Mouse (Mus musculus) spleen, adult 2 months (tissue): ENCODE measurements around the gene Cecr2. TPM values are rescaled to one million over a fixed set of nuclear protein-coding genes. Genes with fewer than 3 reads are reported as not detected.

ENCODE experiments used
- DNase-seq, 2 experiments: peaks; one replicate each; pipeline versions ENCODE4 v3.0.0 to v3.0.0-alpha.2; 2012 to 2021; ENCODE audit warnings: low spot score in 2 of 2, low read depth in 1 of 2
- H3K27ac ChIP-seq: fragments of 200-500 bp; 2 replicates; pipeline ENCODE4 v1.5.1; 2012; ENCODE audit warnings: low read length, inconsistent platforms; ENCODE audit not compliant: insufficient read depth
- H3K27me3 ChIP-seq: fragments of 200-500 bp; 2 replicates; pipeline ENCODE4 v1.6.1; 2012; ENCODE audit warnings: mild to moderate bottlenecking, moderate library complexity, low read length, inconsistent platforms; ENCODE audit not compliant: control insufficient read depth, insufficient read depth
- H3K36me3 ChIP-seq: fragments of 200-500 bp; 2 replicates; pipeline ENCODE4 v1.6.1; 2012; ENCODE audit warnings: mild to moderate bottlenecking, low read length, inconsistent platforms; ENCODE audit not compliant: control insufficient read depth, insufficient read depth
- H3K4me1 ChIP-seq: fragments of 200-500 bp; 2 replicates; pipeline ENCODE4 v1.6.1; 2011; ENCODE audit warnings: inconsistent platforms; ENCODE audit not compliant: control insufficient read depth, insufficient read depth, insufficient read length
- H3K4me3 ChIP-seq: fragments of 200-500 bp; 2 replicates; pipeline ENCODE4 v1.5.1; 2011; ENCODE audit warnings: mild to moderate bottlenecking, inconsistent platforms; ENCODE audit not compliant: insufficient read depth, insufficient read length; ENCODE audit errors: extremely low read depth
- CTCF ChIP-seq: fragments of 200-500 bp; IDR thresholded peaks from 2 replicates; pipeline ENCODE4 v1.5.1; 2011; ENCODE audit warnings: mild to moderate bottlenecking, inconsistent platforms; ENCODE audit not compliant: insufficient read depth, insufficient read length, insufficient replicate concordance; ENCODE audit errors: extremely low read depth
- POLR2A ChIP-seq: fragments of 200-500 bp; IDR thresholded peaks from 2 replicates; pipeline ENCODE4 v1.6.1; 2011; ENCODE audit warnings: low read depth, low read length, inconsistent platforms
- WGBS: fragments of 180-500 bp; shearing (Covaris S2); methylation state at CpG from one replicate; pipeline ENCODE4 v1.1.7; 2018; 5-methylcytosine and 5-hydroxymethylcytosine counted together
- polyA plus RNA-seq: library from polyadenylated mRNA; depleted of rRNA; stranded (reverse); fragments of >200 nt; gene quantifications from 2 replicates; pipeline ENCODE4 v1.2.3, GENCODE M21; 2012

Cecr2 gene
- polyA plus RNA-seq, 1 experiment, result 9.1 TPM

DNA sequence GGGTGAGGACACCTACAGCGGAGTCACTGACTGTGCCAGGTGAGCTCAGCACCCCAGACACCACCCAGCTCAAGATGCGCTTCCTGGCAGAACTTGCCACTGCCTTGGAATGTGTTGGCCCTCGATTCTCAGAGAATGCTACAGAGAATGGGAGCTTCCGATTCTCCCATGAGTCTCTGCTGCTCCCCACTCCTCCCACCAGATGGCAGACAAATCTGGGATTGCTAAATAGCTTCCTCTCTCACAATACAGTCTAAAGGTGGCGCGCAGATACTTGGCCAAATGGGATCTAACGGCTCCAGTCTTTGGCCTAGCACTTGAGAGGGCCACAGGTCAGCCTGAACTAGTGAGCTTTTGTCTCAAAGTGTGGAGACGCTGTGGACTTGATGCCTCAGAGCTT lies 126.8 kb downstream of the Cecr2 start:
- no peak for TF ChIP-seq CTCF
- no peak for TF ChIP-seq POLR2A
- Histone ChIP-seq H3K27ac (no peak overlapping the region), H3K4me1 (no peaks in the 10 kb centered on the region), H3K36me3 (peaks cover 38% of the 10 kb centered on the region), H3K4me3 (no peak overlapping the region), H3K27me3 (no peaks in the 10 kb centered on the region)
- 91% methylated on average over 8 of the region's 8 CpGs for WGBS
- no peak for DNase-seq

DNA sequence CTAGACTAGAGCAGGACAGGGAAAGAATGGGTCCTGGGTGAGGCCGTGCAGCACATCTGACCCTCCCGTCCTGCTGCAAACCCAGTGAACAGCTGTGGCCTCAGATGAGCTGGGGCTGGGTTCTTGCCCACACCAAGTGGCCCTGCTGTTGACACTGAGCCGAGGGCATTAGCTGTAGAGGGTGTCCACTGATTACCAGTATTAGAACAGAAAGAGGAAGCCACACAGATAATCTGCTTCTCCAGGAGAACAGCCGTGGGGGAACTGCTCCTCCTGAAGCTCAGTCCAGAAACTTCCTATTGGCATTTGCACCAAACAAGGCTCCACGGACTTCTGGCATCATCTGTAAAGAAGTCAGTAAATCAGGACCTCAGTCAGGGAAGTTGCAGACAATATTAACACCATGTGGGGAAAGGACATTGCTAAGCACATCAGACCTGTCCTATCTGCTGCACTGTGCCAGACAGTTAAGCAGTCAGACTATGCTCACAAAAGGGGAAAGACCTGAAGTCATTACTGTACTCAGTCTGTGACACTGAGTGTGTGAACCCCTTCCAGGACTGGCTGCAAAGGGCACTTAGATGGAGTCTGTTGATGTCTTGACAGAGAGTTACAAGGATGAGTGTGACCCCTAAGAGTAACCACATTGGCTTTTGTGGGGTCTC lies 129.4 kb downstream of the Cecr2 start:
- TF ChIP-seq POLR2A (no peak), CTCF (no peak)
- Histone ChIP-seq H3K27ac (no peak overlapping the region), H3K4me3 (no peak overlapping the region), H3K27me3 (no peaks in the 10 kb centered on the region), H3K36me3 (peaks cover 48% of the 10 kb centered on the region), H3K4me1 (no peaks in the 10 kb centered on the region; the same call in 1 of the 2 replicates)
- 75% methylated on average over 5 of the region's 5 CpGs for WGBS
- no peak for DNase-seq

DNA sequence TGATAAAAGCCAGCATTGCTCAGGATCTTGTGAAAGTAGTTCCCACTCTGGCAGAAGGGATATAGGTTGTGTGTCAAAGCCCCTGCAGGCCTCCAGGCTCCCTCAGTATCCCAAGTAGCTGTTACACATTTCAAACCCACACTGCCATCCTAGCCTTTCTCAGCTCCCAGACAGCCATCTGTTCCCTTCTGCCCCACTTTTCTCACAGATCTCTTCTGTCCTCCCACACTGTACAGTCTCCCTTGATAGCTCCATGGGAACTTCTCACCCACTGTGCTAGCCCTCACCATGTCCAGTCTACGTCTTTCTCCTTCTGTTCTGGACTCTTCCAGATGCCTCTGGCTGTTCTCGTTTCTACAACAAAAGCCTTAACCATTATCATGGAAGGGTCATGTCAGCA lies 129.9 kb downstream of the Cecr2 start:
- Histone ChIP-seq H3K4me1 (no peaks in the 10 kb centered on the region; the same call in 1 of the 2 replicates), H3K27me3 (no peaks in the 10 kb centered on the region), H3K27ac (no peak overlapping the region), H3K4me3 (no peak overlapping the region), H3K36me3 (peaks cover 51% of the 10 kb centered on the region)
- TF ChIP-seq POLR2A (no peak), CTCF (no peak)
- WGBS, result 95% methylated on average over 2 of the region's 2 CpGs
- DNase-seq, result no peak

DNA sequence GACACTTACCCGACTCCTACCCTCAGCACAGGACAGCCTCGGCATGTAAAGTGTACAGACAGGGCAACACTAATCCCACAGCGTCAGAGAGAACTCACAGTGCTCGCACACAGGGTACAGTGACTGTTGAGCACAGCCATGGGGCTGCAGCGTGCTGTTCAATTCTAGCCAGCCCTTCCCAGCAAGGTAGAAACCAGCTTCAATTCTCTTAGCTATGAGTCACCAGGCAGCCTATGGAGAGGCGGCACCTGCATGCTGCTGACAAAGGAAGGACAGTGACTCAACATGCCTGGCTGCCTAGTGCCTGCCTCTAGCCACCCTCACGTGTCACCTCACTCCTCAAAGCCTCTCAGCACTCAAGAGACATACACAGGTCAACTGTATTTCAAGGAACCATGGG lies 131.8 kb downstream of the Cecr2 start:
- Histone ChIP-seq H3K36me3 (peaks cover 53% of the 10 kb centered on the region), H3K27me3 (no peaks in the 10 kb centered on the region), H3K4me1 (no peaks in the 10 kb centered on the region; the same call in 1 of the 2 replicates), H3K27ac (no peak overlapping the region), H3K4me3 (no peak overlapping the region)
- TF ChIP-seq CTCF (no peak), POLR2A (no peak)
- DNase-seq, result no peak
- WGBS, result 93% methylated on average over 7 of the region's 7 CpGs

DNA sequence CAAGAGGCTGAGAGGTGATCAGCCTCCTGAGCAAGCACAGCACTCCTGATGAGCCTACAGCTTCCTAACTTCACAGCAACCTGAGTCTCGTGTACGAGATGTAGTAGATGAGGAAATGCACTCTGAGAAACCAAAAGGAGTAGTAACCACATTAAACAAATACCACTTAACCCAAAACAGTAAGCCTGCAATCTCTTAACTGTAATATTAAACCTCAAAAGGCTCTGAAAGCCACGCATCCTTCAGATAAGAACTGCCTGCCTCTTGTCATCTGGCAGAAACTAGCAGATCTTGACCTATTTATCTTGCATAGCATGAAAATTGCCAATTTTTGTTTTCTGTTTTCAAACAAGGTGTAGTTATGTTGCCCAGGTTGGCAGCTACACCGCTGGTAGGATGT lies 132.7 kb downstream of the Cecr2 start:
- H3K4me1 ChIP-seq, result no peaks in the 10 kb centered on the region; the same call in 1 of the 2 replicates
- WGBS, result 63% methylated on average over 4 of the region's 4 CpGs
- DNase-seq, result no peak

DNA sequence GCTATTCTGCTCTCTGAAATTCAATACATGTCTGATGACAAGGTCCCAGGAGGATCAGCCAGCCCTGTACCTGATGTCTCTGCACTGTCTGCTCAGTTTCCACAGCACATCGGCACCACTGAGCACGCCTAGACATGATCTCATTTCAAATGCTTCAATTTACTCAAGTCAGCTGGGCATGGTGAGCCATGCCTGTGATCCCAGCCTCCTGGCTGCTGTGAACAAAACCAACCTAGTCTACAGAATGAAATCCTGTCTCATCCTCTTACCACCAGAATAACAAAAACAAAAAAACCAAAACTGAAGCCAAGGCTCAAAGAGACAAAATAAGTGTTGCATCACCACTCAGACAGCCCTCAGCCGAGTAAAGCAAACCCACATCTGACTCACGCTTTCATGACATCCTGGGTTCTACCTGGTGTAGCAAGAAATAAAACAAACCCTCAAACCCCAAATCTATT lies 133.4 kb downstream of the Cecr2 start:
- no peak overlapping the region for H3K4me3 ChIP-seq
- peak in 1 of 2 experiments; percentile 22 for DNase-seq
- H3K4me1 ChIP-seq, result no peaks in the 10 kb centered on the region; the same call in 1 of the 2 replicates
- H3K27ac ChIP-seq, result no peak overlapping the region
- 83% methylated on average over 4 of the region's 4 CpGs for WGBS
- peaks cover 56% of the 10 kb centered on the region for H3K36me3 ChIP-seq
- H3K27me3 ChIP-seq, result no peaks in the 10 kb centered on the region
- no peak for TF ChIP-seq CTCF
- TF ChIP-seq POLR2A, result no peak

More for the DNA sequence above, 132.7 kb downstream of the Cecr2 start:
- Histone ChIP-seq H3K36me3 (peaks cover 55% of the 10 kb centered on the region), H3K4me3 (no peak overlapping the region), H3K27me3 (no peaks in the 10 kb centered on the region), H3K27ac (no peak overlapping the region)
- no peak for TF ChIP-seq CTCF
- TF ChIP-seq POLR2A, result no peak

DNA sequence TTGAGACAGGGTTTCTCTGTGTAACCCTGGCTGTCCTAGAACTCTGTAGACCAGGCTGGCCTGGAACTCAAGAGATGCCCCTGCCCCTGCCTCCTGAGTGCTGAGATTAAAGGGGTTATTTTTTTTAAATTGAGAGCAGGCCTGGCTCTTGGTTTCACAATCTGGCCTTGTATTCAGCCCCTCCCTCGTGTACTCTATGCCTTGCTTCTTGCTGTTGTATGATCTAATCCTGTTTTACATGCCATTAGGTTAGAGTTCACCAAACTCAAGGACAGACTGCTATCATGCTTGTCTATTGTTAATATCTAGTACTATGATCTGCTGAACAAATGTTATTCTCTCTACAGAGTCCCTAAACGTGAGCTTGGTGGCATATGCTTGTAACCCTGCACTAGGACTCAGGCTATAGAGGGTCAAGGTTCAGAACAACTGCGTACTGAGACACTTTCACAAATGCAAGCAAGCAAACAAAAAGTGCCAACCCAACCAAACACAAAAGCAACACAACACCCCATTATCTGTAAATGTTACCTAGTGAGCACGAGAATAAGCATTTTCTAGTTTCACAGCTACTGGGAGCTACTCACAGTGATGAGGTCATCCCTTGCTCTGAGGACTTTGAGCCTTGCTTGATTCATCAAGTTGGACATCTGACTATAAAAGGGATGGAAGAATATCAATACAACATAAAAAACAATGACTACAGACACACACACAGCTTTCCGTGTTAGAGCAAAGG lies 141.0 kb downstream of the Cecr2 start:
- TF ChIP-seq CTCF (no peak), POLR2A (no peak)
- no peak for DNase-seq
- no peak overlapping the region for H3K27ac ChIP-seq
- no peaks in the 10 kb centered on the region for H3K4me1 ChIP-seq
- H3K4me3 ChIP-seq, result no peak overlapping the region
- no peaks in the 10 kb centered on the region for H3K27me3 ChIP-seq
- WGBS, result 89% methylated on average over 5 of the region's 5 CpGs
- H3K36me3 ChIP-seq, result peaks cover 45% of the 10 kb centered on the region
